Mouse (Mus musculus): ENCODE results near the gene Pde8b.
A peak's percentile ranks its signal among the peaks of the same experiment; 100 is the strongest.
"Not testable (repeated sequence)": the region's sequence is repeated elsewhere in the genome, so short reads cannot be mapped to it uniquely, and the experiment has no call there.

Pde8b gene

GRCm38 (mm10) chr13:95215661-95216170, 34.4 kb downstream of the Pde8b start:
- not testable (repeated sequence) for DNase-seq

DNA sequence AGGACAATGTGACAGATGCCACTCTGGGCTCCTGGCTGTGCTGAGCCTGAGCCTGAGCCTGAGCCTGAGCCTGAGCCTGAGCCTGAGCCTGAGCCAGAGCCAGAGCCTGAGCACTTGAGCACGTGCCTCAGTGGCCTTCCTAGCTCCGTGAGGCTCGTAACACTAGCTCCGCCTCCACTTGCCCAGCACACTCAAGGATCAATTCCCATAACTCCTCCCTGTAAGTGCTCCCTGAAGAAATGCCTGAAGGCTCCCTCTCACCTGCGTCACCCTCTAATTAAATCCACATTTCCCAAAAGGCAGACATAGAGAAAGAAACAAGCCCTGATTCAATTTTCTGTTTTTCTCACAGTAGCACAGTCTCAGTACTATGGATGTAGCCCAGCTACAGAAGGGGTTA, 37.8 kb downstream of the Pde8b start:
- no peak for DNase-seq

DNA sequence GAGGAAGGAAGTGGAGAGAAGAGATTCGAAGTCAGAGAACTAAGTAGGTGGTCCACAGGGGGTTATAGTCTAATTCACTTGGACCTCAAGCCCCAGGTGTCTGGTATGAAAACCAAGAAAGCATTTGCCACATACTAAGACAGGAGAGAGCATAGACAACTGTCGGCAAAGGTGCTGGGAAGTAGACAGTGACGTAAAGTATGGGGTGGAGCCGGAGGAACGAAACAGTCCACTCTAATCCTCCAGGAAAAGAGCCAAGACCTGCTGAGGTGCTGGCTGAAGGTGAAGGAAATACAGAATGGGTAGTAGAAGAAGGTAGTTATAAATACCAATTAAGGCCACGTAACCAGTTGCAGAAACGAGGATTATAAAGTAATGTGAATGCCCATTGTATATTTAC, 42.8 kb downstream of the Pde8b start:
- not testable (repeated sequence) for DNase-seq

GRCm38 (mm10) chr13:95202151-95202758, 47.9 kb downstream of the Pde8b start:
- DNase-seq: no peak

GRCm38 (mm10) chr13:95200817-95201216, 49.3 kb downstream of the Pde8b start:
- no peak for DNase-seq

DNA sequence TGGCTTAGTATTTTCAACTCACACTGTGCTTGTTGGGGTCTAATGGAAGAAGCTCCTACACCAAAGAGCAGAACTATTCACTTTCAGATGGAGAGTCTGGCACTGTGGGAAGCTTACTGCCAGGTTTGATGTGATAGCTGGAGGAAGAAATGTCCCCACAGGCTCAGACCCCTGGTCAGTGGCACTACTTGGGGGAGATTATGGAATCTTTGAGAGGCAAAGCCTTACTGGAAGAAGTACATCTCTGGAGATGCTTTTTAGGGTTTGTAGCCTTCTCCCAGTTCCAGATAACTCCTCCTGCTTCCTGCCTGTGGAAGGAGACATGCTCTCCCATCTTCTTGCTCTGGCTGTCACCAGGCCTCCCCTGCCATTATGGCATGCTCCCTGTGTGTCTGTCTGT, 50.1 kb downstream of the Pde8b start:
- no peak for DNase-seq

DNA sequence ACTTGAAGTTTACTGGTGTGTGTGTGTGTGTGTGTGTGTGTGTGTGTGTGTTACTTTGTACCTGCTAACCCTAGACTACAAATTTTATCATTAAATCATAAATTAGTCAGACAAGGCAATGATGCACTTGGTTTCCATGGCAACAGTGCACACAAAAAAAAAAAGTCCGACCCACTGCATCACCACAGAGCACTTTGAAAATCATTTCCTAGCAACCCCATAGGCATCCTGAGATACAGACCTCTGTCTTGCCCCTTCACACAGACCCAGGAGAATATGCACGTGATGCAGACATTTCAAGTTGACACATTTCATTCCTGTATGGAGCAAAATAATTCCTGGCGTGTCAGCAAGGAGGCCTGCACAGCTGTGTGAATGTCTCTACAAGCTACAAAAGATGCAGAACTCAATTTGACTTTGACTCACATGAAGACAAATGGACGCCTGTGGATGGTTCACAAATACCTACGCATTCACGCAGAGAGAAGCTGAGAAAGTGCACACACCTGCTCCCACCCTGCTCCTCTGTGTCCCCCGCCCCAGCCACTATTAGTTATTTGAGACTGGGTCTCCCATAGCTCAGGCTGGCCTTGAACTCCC, 53.9 kb downstream of the Pde8b start:
- DNase-seq: peak; percentile 48

GRCm38 (mm10) chr13:95191951-95192350, 58.2 kb downstream of the Pde8b start:
- DNase-seq: no peak

DNA sequence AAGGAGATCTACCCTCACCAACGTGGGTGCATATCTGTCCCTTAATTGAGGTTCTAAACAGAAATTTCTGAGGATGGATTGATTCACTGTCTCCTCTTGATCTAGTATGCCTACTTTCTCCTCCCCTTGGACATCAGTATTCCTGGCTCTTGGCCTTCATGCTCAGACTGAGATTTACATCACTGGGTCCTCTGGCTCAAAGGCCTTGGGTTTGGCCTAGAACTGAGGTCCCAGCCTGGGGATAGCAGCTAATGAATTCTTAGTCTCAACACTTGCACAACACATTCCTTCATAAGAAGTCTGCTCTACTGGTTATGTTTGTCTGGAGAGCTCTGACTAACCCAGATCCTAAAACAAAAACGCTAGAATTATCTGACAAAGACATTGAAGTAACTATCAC, 61.0 kb downstream of the Pde8b start:
- no peak for DNase-seq

- no peak for DNase-seq
Measured at GRCm38 (mm10) chr13:95187153-95187665, 62.9 kb downstream of the Pde8b start.

GRCm38 (mm10) chr13:95186741-95187035, 63.4 kb downstream of the Pde8b start:
- DNase-seq: no peak

GRCm38 (mm10) chr13:95185891-95186740, 64.0 kb downstream of the Pde8b start:
- no peak for DNase-seq

DNA sequence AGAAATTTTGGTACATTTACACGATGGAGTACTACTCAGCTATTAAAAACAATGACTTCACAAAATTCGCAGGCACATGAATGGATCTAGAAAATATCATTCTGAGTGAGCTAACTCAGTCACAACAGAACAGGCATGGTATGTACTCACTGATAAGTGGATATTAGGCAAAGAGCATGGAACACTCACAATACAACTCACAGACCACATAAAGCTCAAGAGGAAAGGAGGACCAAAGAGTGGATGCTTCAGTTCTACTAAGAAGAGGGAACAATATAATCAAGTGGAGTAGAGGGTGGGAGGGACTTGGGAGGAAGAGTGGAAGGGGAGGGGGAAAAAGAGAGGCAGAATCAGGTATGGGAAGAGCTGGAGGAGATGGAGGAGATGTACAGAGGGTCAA, 66.5 kb downstream of the Pde8b start:
- no peak for DNase-seq

- no peak for DNase-seq
Measured at GRCm38 (mm10) chr13:95180208-95180607, 69.9 kb downstream of the Pde8b start.

- peak; percentile 53 for DNase-seq
Measured at GRCm38 (mm10) chr13:95177326-95177725, 72.8 kb downstream of the Pde8b start.

GRCm38 (mm10) chr13:95176399-95176798, 73.7 kb downstream of the Pde8b start:
- no peak for DNase-seq

GRCm38 (mm10) chr13:95174253-95174652, 75.9 kb downstream of the Pde8b start:
- DNase-seq: no peak

DNA sequence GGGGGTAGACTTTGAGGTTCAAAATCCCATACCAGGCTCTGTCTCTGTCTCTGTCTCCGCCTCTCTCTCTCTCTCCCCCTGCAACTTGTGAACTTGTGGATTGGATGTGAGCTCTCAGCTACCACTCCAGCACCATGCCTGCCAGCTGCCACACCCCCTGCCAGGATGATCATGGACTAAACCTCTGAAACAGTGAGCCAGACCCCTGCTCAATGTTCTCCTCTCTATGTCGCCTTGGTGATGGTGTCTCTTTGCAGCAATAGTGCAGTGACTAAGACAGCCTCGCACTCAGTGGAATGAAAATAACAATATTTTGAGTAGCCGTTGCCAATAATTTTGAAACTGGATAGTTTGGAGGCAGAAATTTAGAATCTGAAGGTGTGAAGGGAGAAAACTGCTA, 77.8 kb downstream of the Pde8b start:
- DNase-seq: no peak

GRCm38 (mm10) chr13:95160211-95160610, 89.9 kb downstream of the Pde8b start:
- DNase-seq: no peak

- DNase-seq: no peak
Measured at GRCm38 (mm10) chr13:95158986-95159385, 91.2 kb downstream of the Pde8b start.

DNA sequence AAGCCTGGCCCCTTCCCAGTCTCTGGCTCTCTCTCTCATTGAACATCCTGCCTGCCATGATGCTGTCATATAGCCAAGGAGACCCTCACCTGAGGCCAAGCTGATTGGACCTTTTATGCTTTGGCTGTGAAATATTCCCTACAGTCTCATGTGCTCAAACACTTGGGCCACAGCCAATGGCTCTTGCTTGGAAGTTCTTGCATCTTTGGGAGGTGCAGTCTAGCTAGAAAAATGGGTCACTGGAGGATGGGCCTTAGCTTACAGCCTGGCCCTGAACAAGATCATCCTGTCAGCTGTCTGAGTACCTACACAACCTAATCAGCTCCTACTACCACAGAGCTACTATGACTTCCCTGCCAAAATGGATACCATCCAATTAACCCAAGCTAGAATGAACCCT, 105.4 kb downstream of the Pde8b start:
- no peak for DNase-seq

GRCm38 (mm10) chr13:95140460-95141079, 109.6 kb downstream of the Pde8b start:
- DNase-seq: no peak
